Mouse (Mus musculus) kidney, embryonic 14.5 days (tissue): Measurements from ENCODE around the gene Tpst2. TPM values are rescaled to one million over a fixed set of nuclear protein-coding genes. Genes with fewer than 3 reads are reported as not detected.

Experiments used
- ATAC-seq: fragments of 200-750 bp; cut with Nextera tagmentation; 2 replicates; pipeline ENCODE4 v1.8.0; 2017; ENCODE audit warnings: moderate number of reproducible peaks, mild to moderate bottlenecking, moderate TSS enrichment, moderate library complexity; ENCODE audit not compliant: low FRiP score, low TSS enrichment
- H3K27ac ChIP-seq: fragments of 300-500 bp; sonication (generic); 2 replicates; pipeline ENCODE4 v1.5.1; 2014; ENCODE audit warnings: low read depth, mild to moderate bottlenecking, low read length, moderate library complexity, mixed read lengths
- H3K27me3 ChIP-seq: fragments of 300-500 bp; sonication (generic); 2 replicates; pipeline ENCODE4 v1.6.1; 2014; ENCODE audit warnings: mild to moderate bottlenecking, low read length; ENCODE audit not compliant: control insufficient read depth, insufficient read depth
- H3K36me3 ChIP-seq: fragments of 300-500 bp; sonication (generic); 2 replicates; pipeline ENCODE4 v1.6.1; 2014; ENCODE audit warnings: low read length, mixed read lengths; ENCODE audit not compliant: control insufficient read depth, insufficient read depth
- H3K4me1 ChIP-seq: fragments of 300-500 bp; sonication (generic); 2 replicates; pipeline ENCODE4 v1.6.1; 2014; ENCODE audit warnings: low read length, mixed read lengths; ENCODE audit not compliant: control insufficient read depth, insufficient read depth
- H3K4me2 ChIP-seq: fragments of 300-500 bp; sonication (generic); replicated peaks from 2 replicates; pipeline ENCODE4 v1.6.1; 2014; ENCODE audit warnings: low read depth, mild to moderate bottlenecking, low read length
- H3K4me3 ChIP-seq: fragments of 300-500 bp; sonication (generic); 2 replicates; pipeline ENCODE4 v1.5.1; 2014; ENCODE audit warnings: mild to moderate bottlenecking, low read length
- H3K9ac ChIP-seq: fragments of 300-500 bp; sonication (generic); 2 replicates; pipeline ENCODE4 v1.6.1; 2014; ENCODE audit warnings: low read depth, mild to moderate bottlenecking, low read length, moderate library complexity
- H3K9me3 ChIP-seq: fragments of 300-500 bp; sonication (generic); 2 replicates; pipeline ENCODE4 v1.6.1; 2016; ENCODE audit warnings: low read length; ENCODE audit not compliant: control insufficient read depth
- WGBS: fragments of 180-500 bp; shearing (Covaris S2); extraction: QIAGEN DNeasy Blood & Tissue Kit; methylation state at CpG from one replicate; pipeline ENCODE4 v1.1.7; 2014; 5-methylcytosine and 5-hydroxymethylcytosine counted together
- polyA plus RNA-seq: library from polyadenylated mRNA; unstranded; fragments of >200 nt; fragmentation: Nextera tagmentation; extraction: Ambion mirVana; gene quantifications from 2 replicates; pipeline ENCODE4 v1.2.1, GENCODE M21; 2014

The Tpst2 gene
- polyA plus RNA-seq, 1 experiment from 2014 or later = 50.3 TPM

DNA sequence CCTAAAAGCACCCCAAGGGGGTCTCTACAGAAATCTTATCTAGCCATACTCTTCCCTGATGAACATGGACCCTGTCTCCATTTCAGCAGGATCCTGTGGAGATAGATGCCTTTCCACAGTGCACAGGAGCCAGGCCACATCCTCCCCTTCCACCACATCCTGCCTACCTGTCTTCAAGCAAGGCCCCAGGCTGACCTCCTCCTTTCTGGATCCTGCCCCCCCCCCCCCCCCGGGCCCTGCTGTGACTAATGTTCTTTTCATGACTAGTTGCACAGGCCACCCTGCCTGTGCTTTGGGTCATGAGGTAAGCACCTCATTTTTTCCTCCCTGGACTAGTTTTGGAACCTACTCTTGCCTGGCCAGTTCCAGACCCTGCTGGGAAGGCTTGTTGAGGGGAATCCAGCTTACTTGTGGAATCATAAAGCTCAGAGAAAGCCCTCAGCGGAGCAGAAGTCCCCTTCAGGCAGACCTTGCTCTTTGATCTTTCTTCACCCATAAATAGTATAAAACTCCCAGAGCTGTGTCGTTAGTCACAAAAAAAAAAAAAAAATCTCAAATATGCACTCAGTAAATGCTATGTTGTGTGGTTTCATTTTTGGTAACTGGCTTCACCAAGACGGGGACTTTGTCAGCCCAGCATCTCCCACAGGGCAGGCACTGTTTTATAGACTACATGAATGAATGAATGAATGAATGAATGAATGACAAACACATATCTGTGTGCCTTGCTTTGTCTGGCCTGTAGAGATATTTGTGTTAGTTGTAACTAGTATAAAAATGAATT, 1.3 kb upstream of the Tpst2 start:
- WGBS = 31% methylated on average over 4 of the region's 4 CpGs
- H3K4me2 ChIP-seq = peak overlapping the region; percentile 60; the same call in 1 of the 2 replicates
- no peak for ATAC-seq
- H3K27ac ChIP-seq = no peak overlapping the region
- peak overlapping the region; percentile 55; the same call in 1 of the 2 replicates for H3K4me3 ChIP-seq
- H3K9ac ChIP-seq = peak overlapping the region; percentile 23; the same call in 1 of the 2 replicates
- H3K36me3 ChIP-seq = no peaks in the 10 kb centered on the region
- H3K9me3 ChIP-seq = no peaks in the 10 kb centered on the region
- H3K27me3 ChIP-seq = no peaks in the 10 kb centered on the region
- peaks cover 38% of the 10 kb centered on the region; the same call in 1 of the 2 replicates for H3K4me1 ChIP-seq

DNA sequence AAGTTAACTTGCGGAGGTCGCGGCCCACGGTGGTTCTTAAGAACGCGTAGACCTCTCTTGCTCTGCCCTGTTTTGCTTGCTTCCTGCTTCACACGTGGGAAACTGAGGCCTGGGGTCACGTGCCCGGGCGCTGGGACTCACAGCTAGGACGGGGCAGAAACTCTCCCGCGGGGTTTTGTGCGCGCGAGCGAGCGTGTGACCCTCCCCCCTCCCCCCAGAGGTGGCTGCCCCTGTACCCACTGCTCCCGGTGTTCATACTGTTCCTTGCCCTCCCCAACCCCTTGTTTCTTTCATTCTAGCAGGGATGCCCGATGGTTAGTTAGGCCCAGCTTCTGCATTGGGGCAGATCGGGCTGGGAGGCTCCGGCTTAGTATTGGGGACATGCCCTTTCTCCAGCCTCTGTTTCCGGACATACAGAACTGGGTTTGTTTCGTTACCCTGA, 437 bp downstream of the Tpst2 start:
- 2% methylated on average over 24 of the region's 24 CpGs for WGBS
- Histone ChIP-seq H3K36me3 (no peaks in the 10 kb centered on the region), H3K4me2 (peak overlapping the region; percentile 72), H3K9ac (peak overlapping the region; percentile 81), H3K9me3 (no peaks in the 10 kb centered on the region), H3K27ac (peak overlapping the region; percentile 47), H3K4me3 (peak overlapping the region; percentile 84), H3K4me1 (peaks cover 39% of the 10 kb centered on the region; the same call in 1 of the 2 replicates), H3K27me3 (no peaks in the 10 kb centered on the region)
- no peak; the same call in none of the 2 replicates for ATAC-seq

DNA sequence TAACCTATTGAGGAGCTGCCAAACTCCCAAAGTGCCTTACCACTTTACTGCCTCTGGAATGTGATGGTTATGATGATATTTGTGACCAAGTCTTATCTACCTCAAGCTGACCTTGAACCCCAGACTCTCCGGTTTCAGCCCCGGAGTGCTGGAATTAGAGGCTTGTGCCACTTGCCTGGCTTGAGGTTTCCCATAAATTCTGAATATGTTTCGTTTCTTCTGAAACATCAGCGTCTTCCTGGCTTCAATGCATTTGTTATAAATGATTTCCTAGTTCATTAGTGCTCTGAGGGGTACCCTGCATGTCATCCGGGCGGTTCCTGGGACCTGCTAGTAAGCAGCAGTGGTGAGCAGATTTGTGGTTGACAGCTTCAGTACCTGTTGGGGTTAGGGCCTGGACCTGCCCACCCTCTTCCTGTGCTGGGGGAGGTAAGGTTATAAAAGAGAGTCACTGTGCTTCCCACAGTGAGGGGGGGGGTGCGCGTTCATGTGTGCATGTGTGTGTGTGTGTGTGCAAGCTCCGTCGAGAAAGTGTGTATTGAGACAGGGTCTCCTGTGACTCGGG, 1.5 kb downstream of the Tpst2 start:
- H3K9ac ChIP-seq = peak overlapping the region; percentile 81; the same call in 1 of the 2 replicates
- H3K4me2 ChIP-seq = peak overlapping the region; percentile 72
- ATAC-seq = no peak
- WGBS = 79% methylated on average over 11 of the region's 11 CpGs
- H3K36me3 ChIP-seq = no peaks in the 10 kb centered on the region
- H3K4me3 ChIP-seq = peak overlapping the region; percentile 84; the same call in 1 of the 2 replicates
- H3K27me3 ChIP-seq = no peaks in the 10 kb centered on the region
- H3K4me1 ChIP-seq = peaks cover 40% of the 10 kb centered on the region; the same call in 1 of the 2 replicates
- H3K27ac ChIP-seq = no peak overlapping the region
- no peaks in the 10 kb centered on the region for H3K9me3 ChIP-seq

DNA sequence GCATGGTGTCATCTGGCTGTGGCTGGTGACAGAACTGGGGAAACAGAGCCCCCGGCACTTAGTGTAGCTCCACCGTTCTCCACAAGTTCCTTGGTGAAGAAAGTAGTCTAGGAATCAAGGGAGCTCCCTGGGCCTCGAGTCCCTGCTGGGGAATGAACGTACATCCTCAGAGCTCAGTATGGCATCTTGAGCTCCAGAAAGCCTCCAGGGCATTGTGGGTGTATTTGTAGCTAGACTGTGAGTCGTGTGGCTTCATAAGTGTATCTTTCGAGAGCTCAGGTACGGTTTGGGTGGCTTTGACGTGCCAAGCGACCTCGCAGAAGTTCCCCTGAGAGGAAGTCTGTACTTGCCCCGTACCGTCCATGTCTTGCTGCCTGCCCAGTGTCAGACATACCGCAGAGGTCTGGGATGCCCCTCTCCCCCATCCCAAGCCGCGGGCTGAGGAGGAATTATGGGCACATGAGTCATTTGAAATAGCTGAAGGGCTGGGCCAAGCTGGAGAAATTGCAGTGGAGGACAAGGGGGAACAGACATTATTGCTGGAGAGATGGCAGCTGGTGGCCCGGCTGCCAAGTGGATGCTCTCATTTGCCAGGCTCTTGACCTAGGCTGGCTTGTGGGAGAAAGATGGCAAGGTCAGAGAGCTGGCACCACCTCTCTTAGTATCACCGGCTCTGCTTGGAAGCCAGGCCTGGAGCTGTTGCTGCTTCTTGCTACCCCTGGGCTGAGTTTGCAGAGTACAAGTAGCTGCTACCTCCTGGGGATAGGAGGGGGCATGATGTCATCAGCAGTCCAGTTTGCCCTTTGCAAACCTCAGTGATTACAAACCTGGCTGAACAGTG, 2.9 kb downstream of the Tpst2 start:
- Histone ChIP-seq H3K9ac (no peak overlapping the region), H3K4me3 (no peak overlapping the region), H3K27ac (no peak overlapping the region), H3K4me1 (peaks cover 41% of the 10 kb centered on the region; the same call in 1 of the 2 replicates), H3K27me3 (no peaks in the 10 kb centered on the region), H3K4me2 (0 out of 2 replicates have a peak overlapping the region, but pooled peaks have one; percentile 10), H3K36me3 (no peaks in the 10 kb centered on the region), H3K9me3 (no peaks in the 10 kb centered on the region)
- 82% methylated on average over 17 of the region's 17 CpGs for WGBS
- ATAC-seq = no peak

DNA sequence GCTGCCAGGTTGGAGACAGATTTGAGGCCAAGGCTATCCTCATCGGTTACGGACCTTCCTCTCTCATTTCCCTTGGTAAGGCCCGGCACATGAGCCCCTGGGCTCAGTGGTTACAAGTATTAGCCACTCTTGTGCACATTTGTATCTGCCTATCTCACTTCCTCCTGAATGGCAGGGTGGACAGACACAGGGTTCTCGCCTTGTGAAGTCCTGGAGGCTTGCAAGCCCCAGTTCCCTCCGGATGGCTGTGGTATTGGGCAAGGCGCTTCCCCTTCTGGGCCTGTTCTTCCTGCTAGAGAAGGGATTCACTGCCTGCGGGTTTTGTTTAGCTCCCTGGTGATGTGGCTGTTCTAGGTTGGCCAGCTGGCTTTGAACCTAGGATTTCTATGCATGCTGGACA, 3.7 kb downstream of the Tpst2 start:
- WGBS = 86% methylated on average over 7 of the region's 7 CpGs
- Histone ChIP-seq H3K27ac (no peak overlapping the region), H3K9ac (no peak overlapping the region)

DNA sequence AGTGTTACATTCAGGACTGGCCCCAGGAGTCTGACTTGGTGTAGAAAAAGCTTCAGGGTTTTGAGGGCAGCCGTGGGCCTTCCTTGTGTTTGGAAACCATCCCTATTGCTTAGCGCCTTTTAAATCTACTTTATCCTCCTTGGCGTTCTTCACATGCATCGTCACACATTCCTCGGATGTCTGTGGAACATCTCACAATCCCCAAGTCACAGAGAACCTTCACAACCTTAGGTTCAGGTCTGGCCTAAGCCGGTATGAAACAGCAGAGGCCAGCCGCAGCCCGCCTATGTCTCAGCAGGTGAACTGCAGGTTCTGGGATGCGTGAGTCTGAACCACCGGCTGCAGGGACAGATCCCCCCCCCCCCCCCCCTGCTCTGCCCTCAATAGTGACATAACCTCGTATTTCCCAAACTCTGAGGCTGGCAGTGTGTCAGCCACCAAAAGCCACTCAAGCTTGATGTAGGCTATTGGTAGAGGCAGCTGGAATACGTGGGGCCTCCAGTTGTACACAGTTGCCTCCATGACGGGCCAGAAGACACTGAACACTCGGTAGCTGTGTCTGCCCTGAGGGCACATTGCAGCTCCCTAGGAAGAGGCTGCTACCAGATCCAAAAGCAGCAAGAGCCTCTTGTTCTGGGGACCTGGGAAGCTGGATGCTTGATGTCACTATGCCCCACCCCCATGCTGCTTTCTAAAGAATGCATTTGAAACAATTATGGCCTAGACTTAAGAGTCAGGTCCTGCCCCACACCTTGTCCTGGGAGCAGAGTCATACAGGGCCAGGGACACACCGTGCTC, 4.6 kb downstream of the Tpst2 start:
- no peak overlapping the region for H3K9ac ChIP-seq
- no peak overlapping the region for H3K27ac ChIP-seq
- no peak overlapping the region for H3K4me3 ChIP-seq
- ATAC-seq = no peak
- peaks cover 37% of the 10 kb centered on the region; the same call in 1 of the 2 replicates for H3K4me1 ChIP-seq
- H3K36me3 ChIP-seq = no peaks in the 10 kb centered on the region
- no peak overlapping the region for H3K4me2 ChIP-seq
- no peaks in the 10 kb centered on the region for H3K9me3 ChIP-seq
- 69% methylated on average over 15 of the region's 15 CpGs for WGBS
- no peaks in the 10 kb centered on the region for H3K27me3 ChIP-seq

More for the DNA sequence above, 3.7 kb downstream of the Tpst2 start:
- ATAC-seq = no peak
- H3K4me1 ChIP-seq = peaks cover 37% of the 10 kb centered on the region; the same call in 1 of the 2 replicates
- H3K9me3 ChIP-seq = no peaks in the 10 kb centered on the region
- H3K27me3 ChIP-seq = no peaks in the 10 kb centered on the region
- H3K4me2 ChIP-seq = no peak overlapping the region
- H3K4me3 ChIP-seq = no peak overlapping the region
- no peaks in the 10 kb centered on the region for H3K36me3 ChIP-seq

DNA sequence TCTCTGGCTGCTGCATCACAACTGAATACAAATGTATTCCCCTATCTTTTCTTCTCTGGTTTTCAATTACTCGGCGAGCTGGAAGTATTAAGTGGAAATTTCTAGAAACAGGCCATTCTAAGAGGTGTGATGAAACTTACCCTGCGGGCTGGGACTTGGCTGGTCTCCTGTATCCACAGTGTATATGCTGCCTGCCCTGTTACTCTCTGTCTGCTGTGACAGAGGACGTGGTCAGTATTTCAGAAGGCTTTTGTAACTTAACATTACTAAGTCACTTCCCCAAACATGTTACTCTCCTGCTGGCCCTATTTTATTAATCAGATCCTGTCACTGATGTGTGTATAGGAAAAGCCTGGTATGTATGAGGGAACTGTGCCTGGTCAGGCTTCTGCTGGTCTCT, 5.2 kb downstream of the Tpst2 start:
- no peaks in the 10 kb centered on the region for H3K9me3 ChIP-seq
- no peak overlapping the region for H3K9ac ChIP-seq
- ATAC-seq = no peak
- no peaks in the 10 kb centered on the region for H3K36me3 ChIP-seq
- H3K4me3 ChIP-seq = no peak overlapping the region
- WGBS = 90% methylated on average over 4 of the region's 4 CpGs
- peaks cover 42% of the 10 kb centered on the region for H3K4me1 ChIP-seq
- H3K27me3 ChIP-seq = no peaks in the 10 kb centered on the region
- no peak overlapping the region for H3K4me2 ChIP-seq
- H3K27ac ChIP-seq = no peak overlapping the region

DNA sequence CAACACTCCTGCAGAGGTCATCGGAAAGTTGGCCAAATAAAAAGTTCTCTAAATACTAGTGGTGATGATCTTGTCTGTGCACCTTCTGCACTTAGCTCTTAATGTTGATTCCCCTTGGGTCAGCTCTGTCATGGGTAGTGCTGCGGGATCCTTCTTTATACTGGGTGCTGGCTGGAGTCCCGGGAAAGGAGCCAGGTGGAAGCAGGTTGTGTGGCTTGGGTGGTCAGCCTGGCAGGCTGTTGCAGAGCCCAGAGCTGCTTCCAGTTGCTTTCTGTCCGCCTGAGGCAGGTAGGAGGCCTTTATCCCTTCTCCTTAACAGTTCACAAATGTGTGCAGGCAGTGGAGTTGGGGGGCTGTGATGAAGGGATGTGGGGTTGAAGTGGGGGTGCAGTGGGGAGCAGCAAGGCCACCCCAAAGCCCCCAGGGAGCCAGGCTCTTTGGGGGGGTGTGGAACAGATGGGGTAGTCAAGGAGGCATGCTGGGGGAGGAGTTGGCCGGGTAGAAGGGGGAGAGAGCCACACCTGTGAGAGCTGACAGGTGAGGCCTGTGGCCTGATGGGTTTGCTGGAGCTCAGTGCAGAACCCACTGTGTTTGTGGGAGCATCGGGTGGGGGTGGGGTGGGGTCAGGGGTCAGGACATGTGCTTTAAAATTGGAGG, 5.8 kb downstream of the Tpst2 start:
- Histone ChIP-seq H3K36me3 (no peaks in the 10 kb centered on the region), H3K4me2 (no peak overlapping the region), H3K27me3 (no peaks in the 10 kb centered on the region), H3K9ac (no peak overlapping the region), H3K4me1 (peaks cover 45% of the 10 kb centered on the region), H3K27ac (no peak overlapping the region), H3K4me3 (no peak overlapping the region), H3K9me3 (no peaks in the 10 kb centered on the region)
- 76% methylated on average over 6 of the region's 6 CpGs for WGBS
- no peak for ATAC-seq
